Mouse (Mus musculus) forebrain, embryonic 16.5 days (tissue): ENCODE measurements around the gene Tnni2. TPM values are rescaled to one million over a fixed set of nuclear protein-coding genes. Genes with fewer than 3 reads are reported as not detected.
"Not testable (repeated sequence)": the region's sequence is repeated elsewhere in the genome, so short reads cannot be mapped to it uniquely, and the experiment has no call there.

ENCODE experiments used
- ATAC-seq: fragments of 200-750 bp; cut with Nextera tagmentation; 2 replicates; pipeline ENCODE4 v1.8.0; 2017; ENCODE audit warnings: mild to moderate bottlenecking, moderate library complexity
- H3K27ac ChIP-seq: fragments of 300-500 bp; sonication (generic); 2 replicates; pipeline ENCODE4 v1.5.1; 2014; ENCODE audit warnings: low read length, control low read depth
- H3K27me3 ChIP-seq: fragments of 300-500 bp; sonication (generic); replicated peaks from 2 replicates; pipeline ENCODE4 v1.6.1; 2014; ENCODE audit warnings: low read length; ENCODE audit not compliant: control insufficient read depth, insufficient read depth
- H3K36me3 ChIP-seq: fragments of 300-500 bp; sonication (generic); 2 replicates; pipeline ENCODE4 v1.6.1; 2014; ENCODE audit not compliant: control insufficient read depth, insufficient read depth
- H3K4me1 ChIP-seq: fragments of 300-500 bp; sonication (generic); replicated peaks from 2 replicates; pipeline ENCODE4 v1.6.1; 2014; ENCODE audit warnings: low read length; ENCODE audit not compliant: control insufficient read depth, insufficient read depth
- H3K4me2 ChIP-seq: fragments of 300-500 bp; sonication (generic); 2 replicates; pipeline ENCODE4 v1.6.1; 2014; ENCODE audit warnings: mild to moderate bottlenecking, low read length, control low read depth
- H3K4me3 ChIP-seq: fragments of 300-500 bp; sonication (generic); replicated peaks from 2 replicates; pipeline ENCODE4 v1.5.1; 2014; ENCODE audit warnings: mild to moderate bottlenecking, low read length, control low read depth
- H3K9ac ChIP-seq: fragments of 300-500 bp; sonication (generic); replicated peaks from 2 replicates; pipeline ENCODE4 v1.6.1; 2014; ENCODE audit warnings: low read depth, low read length, control low read depth
- H3K9me3 ChIP-seq: fragments of 300-500 bp; sonication (generic); 2 replicates; pipeline ENCODE4 v1.6.1; 2016; ENCODE audit warnings: low read length; ENCODE audit not compliant: control insufficient read depth
- WGBS: fragments of 180-500 bp; shearing (Covaris S2); extraction: QIAGEN DNeasy Blood & Tissue Kit; methylation state at CpG from one replicate; pipeline ENCODE4 v1.1.7; 2014; 5-methylcytosine and 5-hydroxymethylcytosine counted together
- polyA plus RNA-seq: library from polyadenylated mRNA; unstranded; fragments of >200 nt; fragmentation: Nextera tagmentation; extraction: Ambion mirVana; gene quantifications from 2 replicates; pipeline ENCODE4 v1.2.1, GENCODE M21; 2015

Tnni2 gene
- polyA plus RNA-seq, 1 experiment from 2014 or later, result not detected

- Histone ChIP-seq H3K4me1 (no peaks in the 10 kb centered on the region), H3K4me2 (no peak overlapping the region), H3K4me3 (no peak overlapping the region), H3K27ac (no peak overlapping the region), H3K36me3 (no peaks in the 10 kb centered on the region), H3K9ac (no peak overlapping the region), H3K27me3 (no peaks in the 10 kb centered on the region), H3K9me3 (no peaks in the 10 kb centered on the region)
- ATAC-seq, result no peak
- 83% methylated on average over 4 of the region's 4 CpGs for WGBS
Observed at GRCm38 (mm10) chr7:142403591-142403990, 38.0 kb upstream of the Tnni2 start.

- 87% methylated on average over 5 of the region's 5 CpGs for WGBS
Observed at GRCm38 (mm10) chr7:142405134-142405533, 36.5 kb upstream of the Tnni2 start.

GRCm38 (mm10) chr7:142407935-142408334 lies 33.7 kb upstream of the Tnni2 start:
- H3K4me2 ChIP-seq, result no peak overlapping the region
- H3K4me3 ChIP-seq, result no peak overlapping the region
- no peaks in the 10 kb centered on the region for H3K27me3 ChIP-seq
- H3K9ac ChIP-seq, result no peak overlapping the region
- 71% methylated on average over 4 of the region's 4 CpGs for WGBS
- H3K9me3 ChIP-seq, result no peaks in the 10 kb centered on the region
- H3K36me3 ChIP-seq, result no peaks in the 10 kb centered on the region
- no peaks in the 10 kb centered on the region for H3K4me1 ChIP-seq
- H3K27ac ChIP-seq, result no peak overlapping the region
- ATAC-seq, result no peak

More at GRCm38 (mm10) chr7:142405134-142405533, 36.5 kb upstream of the Tnni2 start:
- not testable (repeated sequence) for H3K9me3 ChIP-seq, ATAC-seq, H3K9ac ChIP-seq, H3K27ac ChIP-seq, H3K4me2 ChIP-seq, H3K36me3 ChIP-seq, H3K27me3 ChIP-seq, H3K4me1 ChIP-seq, H3K4me3 ChIP-seq

DNA sequence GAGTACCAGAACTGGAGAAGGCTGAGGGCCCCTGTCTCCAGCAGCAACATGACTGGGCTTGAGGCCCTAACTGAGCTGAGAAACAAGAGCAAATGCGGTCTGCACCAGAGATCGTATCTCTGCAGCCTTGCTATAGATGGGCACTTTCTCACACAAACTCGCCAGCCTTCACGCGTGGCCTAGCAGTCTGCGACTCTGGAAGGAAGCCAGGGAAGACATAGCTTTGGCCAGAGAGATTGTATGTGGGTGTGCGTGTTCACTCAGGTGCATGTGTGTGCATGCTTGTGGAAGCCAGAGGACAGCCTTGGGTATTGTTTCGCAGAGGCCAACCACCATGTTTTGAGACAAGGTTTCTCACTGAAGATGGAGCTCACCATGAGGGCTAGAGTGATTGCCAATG lies 32.9 kb upstream of the Tnni2 start:
- Histone ChIP-seq H3K4me1 (no peaks in the 10 kb centered on the region), H3K4me3 (no peak overlapping the region), H3K27ac (no peak overlapping the region), H3K36me3 (no peaks in the 10 kb centered on the region), H3K9ac (no peak overlapping the region), H3K9me3 (no peaks in the 10 kb centered on the region), H3K4me2 (no peak overlapping the region), H3K27me3 (no peaks in the 10 kb centered on the region)
- 94% methylated on average over 8 of the region's 8 CpGs for WGBS
- no peak for ATAC-seq

- H3K4me2 ChIP-seq, result no peak overlapping the region
- H3K27me3 ChIP-seq, result no peaks in the 10 kb centered on the region; the same call in 1 of the 2 replicates
- H3K36me3 ChIP-seq, result no peaks in the 10 kb centered on the region
- H3K4me1 ChIP-seq, result no peaks in the 10 kb centered on the region
- WGBS, result 87% methylated on average over 3 of the region's 3 CpGs
- H3K4me3 ChIP-seq, result no peak overlapping the region
- ATAC-seq, result no peak
- no peaks in the 10 kb centered on the region for H3K9me3 ChIP-seq
- no peak overlapping the region for H3K27ac ChIP-seq
- H3K9ac ChIP-seq, result no peak overlapping the region
Observed at GRCm38 (mm10) chr7:142409603-142410002, 32.0 kb upstream of the Tnni2 start.

DNA sequence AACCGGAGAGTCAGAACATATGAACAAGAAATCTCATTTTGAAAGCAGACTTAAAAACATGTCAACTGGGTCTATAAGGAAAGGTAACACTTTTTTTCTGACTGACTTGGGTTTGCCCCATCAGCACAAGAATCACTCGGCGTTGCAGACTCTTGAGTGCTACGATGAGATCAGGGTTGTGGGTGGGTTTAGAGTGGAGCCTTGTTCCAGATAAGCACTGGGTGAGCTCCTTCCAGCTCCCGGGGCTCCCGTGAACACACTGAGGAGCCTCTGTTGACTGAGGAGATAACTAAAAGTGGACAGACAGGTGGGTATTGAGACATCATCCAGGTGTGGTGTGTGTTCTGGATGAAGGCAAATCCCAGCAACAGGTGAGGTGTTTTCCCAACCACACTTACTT lies 28.3 kb upstream of the Tnni2 start:
- 94% methylated on average over 6 of the region's 6 CpGs for WGBS
- Histone ChIP-seq H3K9me3 (no peaks in the 10 kb centered on the region), H3K4me3 (no peak overlapping the region), H3K36me3 (no peaks in the 10 kb centered on the region), H3K4me2 (no peak overlapping the region), H3K9ac (no peak overlapping the region), H3K4me1 (no peaks in the 10 kb centered on the region), H3K27me3 (no peaks in the 10 kb centered on the region; the same call in 1 of the 2 replicates), H3K27ac (no peak overlapping the region)
- no peak for ATAC-seq

DNA sequence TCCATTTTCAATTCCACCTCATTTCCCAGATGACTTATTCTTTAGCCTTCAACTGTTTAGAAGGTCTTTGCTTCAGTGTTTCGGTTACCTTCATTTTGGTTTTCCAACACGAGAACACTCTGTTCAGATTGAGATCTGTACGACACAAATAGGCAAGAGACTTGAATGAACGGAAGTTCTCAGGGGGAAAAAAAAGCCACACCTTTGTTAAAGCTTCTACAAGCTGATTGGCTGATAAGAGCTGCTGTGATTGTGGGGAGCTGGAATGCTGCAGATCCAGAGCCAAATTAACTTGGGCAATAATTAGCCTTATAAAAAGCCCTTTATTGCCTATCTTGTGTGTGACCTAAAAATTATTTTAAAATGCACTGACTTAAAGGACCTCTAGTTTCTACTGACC lies 26.3 kb upstream of the Tnni2 start:
- no peak overlapping the region for H3K4me3 ChIP-seq
- no peak overlapping the region for H3K27ac ChIP-seq
- no peaks in the 10 kb centered on the region for H3K36me3 ChIP-seq
- H3K9me3 ChIP-seq, result no peaks in the 10 kb centered on the region
- no peak overlapping the region for H3K9ac ChIP-seq
- WGBS, result 35% methylated on average over 4 of the region's 4 CpGs
- no peaks in the 10 kb centered on the region; the same call in 1 of the 2 replicates for H3K27me3 ChIP-seq
- no peaks in the 10 kb centered on the region for H3K4me1 ChIP-seq
- no peak for ATAC-seq
- no peak overlapping the region for H3K4me2 ChIP-seq

DNA sequence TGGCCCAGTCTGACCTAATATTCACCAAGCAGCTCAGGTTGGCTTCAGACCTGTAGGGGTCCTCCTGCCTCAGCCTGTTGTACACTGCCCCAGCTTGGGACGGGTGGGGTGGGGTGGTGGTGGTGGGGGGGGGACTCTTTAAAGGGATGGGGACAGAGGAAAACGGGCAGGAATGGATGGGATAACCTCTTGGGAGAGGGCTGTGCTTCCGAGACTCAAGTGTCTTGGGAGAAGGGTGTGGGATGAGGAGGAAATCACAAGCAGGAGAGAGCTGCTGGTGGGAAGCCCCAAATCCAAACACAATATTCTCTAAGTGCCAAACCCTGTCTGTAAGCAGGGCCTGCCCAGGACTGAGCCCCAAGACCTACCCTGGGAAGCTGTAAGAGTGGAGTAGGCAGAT lies 25.4 kb upstream of the Tnni2 start:
- Histone ChIP-seq H3K4me3 (no peak overlapping the region), H3K36me3 (no peaks in the 10 kb centered on the region), H3K27ac (no peak overlapping the region), H3K27me3 (no peaks in the 10 kb centered on the region; the same call in 1 of the 2 replicates), H3K4me1 (no peaks in the 10 kb centered on the region), H3K4me2 (no peak overlapping the region), H3K9ac (no peak overlapping the region), H3K9me3 (no peaks in the 10 kb centered on the region)
- WGBS, result 78% methylated on average over 3 of the region's 3 CpGs
- no peak for ATAC-seq

- Histone ChIP-seq H3K27ac (no peak overlapping the region), H3K36me3 (no peaks in the 10 kb centered on the region), H3K9ac (no peak overlapping the region), H3K9me3 (no peaks in the 10 kb centered on the region), H3K4me1 (no peaks in the 10 kb centered on the region), H3K27me3 (no peaks in the 10 kb centered on the region; the same call in 1 of the 2 replicates), H3K4me2 (no peak overlapping the region), H3K4me3 (no peak overlapping the region)
- ATAC-seq, result no peak
- 87% methylated on average over 2 of the region's 2 CpGs for WGBS
Observed at GRCm38 (mm10) chr7:142418027-142418426, 23.6 kb upstream of the Tnni2 start.

GRCm38 (mm10) chr7:142418679-142419078 lies 22.9 kb upstream of the Tnni2 start:
- Histone ChIP-seq H3K9me3 (no peaks in the 10 kb centered on the region), H3K4me1 (no peaks in the 10 kb centered on the region), H3K4me3 (no peak overlapping the region), H3K36me3 (no peaks in the 10 kb centered on the region), H3K9ac (no peak overlapping the region), H3K4me2 (no peak overlapping the region), H3K27me3 (no peaks in the 10 kb centered on the region; the same call in 1 of the 2 replicates), H3K27ac (no peak overlapping the region)
- WGBS, result 88% methylated on average over 8 of the region's 8 CpGs
- ATAC-seq, result no peak
